Mouse (Mus musculus): ENCODE measurements around the gene Lpar5. TPM values are rescaled to one million over a fixed set of nuclear protein-coding genes. Genes with fewer than 3 reads are reported as not detected.
A peak's percentile ranks its signal among the peaks of the same experiment; 100 is the strongest.

Lpar5 gene
- polyA plus RNA-seq, 1 experiment: not detected

DNA sequence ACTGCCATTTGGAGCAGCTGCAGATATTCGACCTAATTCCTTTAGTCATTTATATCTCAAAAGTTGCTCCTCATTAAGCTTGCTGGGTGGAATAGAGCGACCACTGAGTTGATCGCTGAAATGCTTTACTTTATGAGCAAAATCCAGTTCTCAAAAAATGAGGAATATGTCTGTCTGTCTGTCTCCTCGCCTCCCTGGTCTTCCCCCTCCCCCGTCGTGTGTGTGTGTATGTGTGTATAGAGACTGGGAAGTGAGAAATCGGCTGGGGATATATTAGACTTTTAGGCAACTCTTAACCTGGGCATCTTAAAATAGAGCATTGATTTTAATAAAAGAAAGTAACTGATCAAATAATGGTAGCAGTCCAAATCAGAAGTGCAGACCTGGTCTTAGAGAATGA, 27.5 kb upstream of the Lpar5 start:
- Histone ChIP-seq H3K79me3 (ENCODE audit: low read depth) (peaks cover 7% of the 10 kb centered on the region), H3K36me3 (ENCODE audit: control insufficient read depth, insufficient read depth) (peaks cover 39% of the 10 kb centered on the region), H3K27me3 (ENCODE audit: control insufficient read depth, insufficient read depth, insufficient read length) (no peaks in the 10 kb centered on the region), H3K4me3 (ENCODE audit: insufficient read depth, poor library complexity, severe bottlenecking) (peak overlapping the region; percentile 48), H3K79me2 (ENCODE audit: control insufficient read depth, insufficient read depth) (peaks cover 14% of the 10 kb centered on the region), H3ac (ENCODE audit: control insufficient read depth, insufficient read length, low read depth) (peak overlapping the region; percentile 70)
- no peak for TF ChIP-seq FOSL1 (IDR thresholded peaks at IDR 0.05; ENCODE audit: insufficient read depth, low read length, poor library complexity, severe bottlenecking)
- no peak for TF ChIP-seq CTCF (IDR thresholded peaks at IDR 0.05; ENCODE audit: control insufficient read depth, insufficient read depth, insufficient read length)
- TF ChIP-seq CEBPB (IDR thresholded peaks at IDR 0.05; ENCODE audit: low read depth): no peak
- TF ChIP-seq MYOG (IDR thresholded peaks at IDR 0.05; ENCODE audit: control insufficient read depth, extremely low read depth, insufficient read length): no peak
- TF ChIP-seq MAX (IDR thresholded peaks at IDR 0.05): no peak
- no peak for TF ChIP-seq MYOD1 (IDR thresholded peaks at IDR 0.05; ENCODE audit: control insufficient read depth, insufficient read length, low read depth)

DNA sequence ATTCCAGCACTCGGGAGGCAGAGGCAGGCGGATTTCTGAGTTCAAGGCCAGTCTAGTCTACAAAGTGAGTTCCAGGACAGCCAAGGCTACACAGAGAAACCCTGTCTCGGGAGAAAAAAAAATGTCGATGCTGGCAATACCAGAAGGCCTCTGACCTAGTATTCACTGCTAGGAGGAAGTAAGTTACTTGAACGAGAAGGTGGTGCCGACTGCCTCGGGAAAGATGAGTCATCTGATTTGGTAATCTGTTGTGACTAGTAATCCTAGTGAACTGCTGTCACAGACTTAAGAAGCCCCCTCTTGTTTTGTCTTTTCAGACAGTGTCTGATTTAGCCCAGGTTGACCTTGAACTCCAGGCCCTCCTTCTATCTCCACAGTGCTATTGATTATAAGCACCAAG, 26.7 kb upstream of the Lpar5 start:
- peaks cover 14% of the 10 kb centered on the region for H3K79me2 ChIP-seq (ENCODE audit: control insufficient read depth, insufficient read depth)
- no peaks in the 10 kb centered on the region for H3K27me3 ChIP-seq (ENCODE audit: control insufficient read depth, insufficient read depth, insufficient read length)
- peaks cover 7% of the 10 kb centered on the region for H3K79me3 ChIP-seq (ENCODE audit: low read depth)
- TF ChIP-seq MAX (IDR thresholded peaks at IDR 0.05) (no peak), MYOD1 (IDR thresholded peaks at IDR 0.05; ENCODE audit: control insufficient read depth, insufficient read length, low read depth) (no peak), MYOG (IDR thresholded peaks at IDR 0.05; ENCODE audit: control insufficient read depth, extremely low read depth, insufficient read length) (no peak), CTCF (IDR thresholded peaks at IDR 0.05; ENCODE audit: control insufficient read depth, insufficient read depth, insufficient read length) (no peak), FOSL1 (IDR thresholded peaks at IDR 0.05; ENCODE audit: insufficient read depth, low read length, poor library complexity, severe bottlenecking) (no peak), CEBPB (IDR thresholded peaks at IDR 0.05; ENCODE audit: low read depth) (no peak), USF1 (IDR thresholded peaks at IDR 0.05; ENCODE audit: low read depth) (no peak)
- no peak overlapping the region for H3ac ChIP-seq (ENCODE audit: control insufficient read depth, insufficient read length, low read depth)
- H3K4me3 ChIP-seq (ENCODE audit: insufficient read depth, poor library complexity, severe bottlenecking): no peak overlapping the region
- peaks cover 36% of the 10 kb centered on the region for H3K36me3 ChIP-seq (ENCODE audit: control insufficient read depth, insufficient read depth)

DNA sequence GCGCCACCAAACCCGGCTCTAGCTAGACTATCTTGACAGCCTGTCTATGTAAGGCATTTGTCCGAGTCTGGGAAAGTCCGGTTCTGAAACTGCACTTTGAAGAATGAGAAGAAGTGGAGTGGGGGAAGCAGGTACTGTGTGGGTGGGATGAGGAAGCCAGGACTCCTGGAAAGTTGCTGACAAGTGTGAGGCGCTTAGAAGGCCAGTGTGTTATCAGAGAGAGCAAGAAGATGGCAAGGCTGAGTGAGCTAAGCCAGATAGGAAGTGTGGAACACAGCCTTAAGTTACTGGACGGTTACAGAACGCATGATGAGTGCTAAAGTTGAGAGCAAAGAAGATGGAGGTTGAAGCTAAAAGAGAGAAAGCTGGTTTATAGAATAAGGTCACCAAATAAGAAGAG, 25.6 kb upstream of the Lpar5 start:
- Histone ChIP-seq H3ac (ENCODE audit: control insufficient read depth, insufficient read length, low read depth) (no peak overlapping the region), H3K36me3 (ENCODE audit: control insufficient read depth, insufficient read depth) (peaks cover 40% of the 10 kb centered on the region)
- no peak for TF ChIP-seq USF1 (IDR thresholded peaks at IDR 0.05; ENCODE audit: low read depth)
- no peak for TF ChIP-seq CEBPB (IDR thresholded peaks at IDR 0.05; ENCODE audit: low read depth)
- no peak for TF ChIP-seq FOSL1 (IDR thresholded peaks at IDR 0.05; ENCODE audit: insufficient read depth, low read length, poor library complexity, severe bottlenecking)
- no peak for TF ChIP-seq MYOG (IDR thresholded peaks at IDR 0.05; ENCODE audit: control insufficient read depth, extremely low read depth, insufficient read length)
- TF ChIP-seq MYOD1 (IDR thresholded peaks at IDR 0.05; ENCODE audit: control insufficient read depth, insufficient read length, low read depth): no peak
- TF ChIP-seq CTCF (IDR thresholded peaks at IDR 0.05; ENCODE audit: control insufficient read depth, insufficient read depth, insufficient read length): no peak
- no peak for TF ChIP-seq MAX (IDR thresholded peaks at IDR 0.05)

DNA sequence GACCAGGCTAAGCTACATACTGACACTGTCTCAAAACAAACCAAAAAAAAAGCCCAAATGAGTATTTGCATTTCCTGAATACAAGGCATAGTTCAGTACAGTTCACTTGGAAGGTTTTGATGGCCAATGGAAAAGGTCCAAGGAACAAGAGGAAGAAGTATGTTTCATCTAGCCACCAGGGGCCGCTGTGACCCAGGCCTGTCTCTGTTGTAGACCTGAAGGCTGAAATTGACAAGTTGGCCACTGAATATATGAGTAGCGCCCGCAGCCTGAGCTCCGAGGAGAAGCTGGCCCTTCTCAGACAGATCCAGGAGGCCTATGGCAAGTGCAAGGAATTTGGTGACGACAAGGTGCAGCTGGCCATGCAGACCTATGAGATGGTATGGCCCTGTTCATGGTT, 21.0 kb upstream of the Lpar5 start:
- Histone ChIP-seq H3K4me3 (ENCODE audit: insufficient read depth, poor library complexity, severe bottlenecking) (no peak overlapping the region), H3K27me3 (ENCODE audit: control insufficient read depth, insufficient read depth, insufficient read length) (no peaks in the 10 kb centered on the region), H3K79me2 (ENCODE audit: control insufficient read depth, insufficient read depth) (no peaks in the 10 kb centered on the region), H3K36me3 (ENCODE audit: control insufficient read depth, insufficient read depth) (peaks cover 45% of the 10 kb centered on the region), H3ac (ENCODE audit: control insufficient read depth, insufficient read length, low read depth) (no peak overlapping the region), H3K79me3 (ENCODE audit: low read depth) (no peaks in the 10 kb centered on the region)
- TF ChIP-seq MYOD1 (IDR thresholded peaks at IDR 0.05; ENCODE audit: control insufficient read depth, insufficient read length, low read depth) (no peak), CTCF (IDR thresholded peaks at IDR 0.05; ENCODE audit: control insufficient read depth, insufficient read depth, insufficient read length) (peak; percentile 36)

More for the DNA sequence above, 25.6 kb upstream of the Lpar5 start:
- H3K79me3 ChIP-seq (ENCODE audit: low read depth): peaks cover 7% of the 10 kb centered on the region
- H3K27me3 ChIP-seq (ENCODE audit: control insufficient read depth, insufficient read depth, insufficient read length): no peaks in the 10 kb centered on the region
- H3K79me2 ChIP-seq (ENCODE audit: control insufficient read depth, insufficient read depth): peaks cover 14% of the 10 kb centered on the region
- no peak overlapping the region for H3K4me3 ChIP-seq (ENCODE audit: insufficient read depth, poor library complexity, severe bottlenecking)

DNA sequence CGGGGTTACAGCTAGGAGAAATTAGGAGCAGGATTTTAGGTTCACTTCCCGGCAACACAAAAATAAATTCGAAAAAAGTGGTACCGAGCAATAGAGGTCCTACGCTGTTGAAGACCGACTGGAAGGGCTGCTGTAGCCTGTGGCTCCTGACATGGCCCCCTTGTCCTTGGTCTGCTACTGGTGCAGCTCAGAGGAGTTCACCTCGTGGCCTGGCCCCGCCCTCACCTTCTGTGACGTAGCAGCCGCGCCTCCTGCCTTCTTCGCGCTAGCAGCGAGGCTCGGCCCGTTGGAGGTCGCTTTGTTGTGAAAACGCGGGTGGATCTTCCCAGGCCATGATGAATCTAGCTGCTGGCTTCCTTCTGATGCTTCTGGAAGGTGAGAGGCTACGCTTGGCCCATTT, 18.0 kb upstream of the Lpar5 start, which contains the start of gene Acrbp:
Gene Acrbp (plus strand): TSS at position 12 of the 400 bp plus-strand sequence.
- Histone ChIP-seq H3K79me3 (ENCODE audit: low read depth) (no peaks in the 10 kb centered on the region), H3ac (ENCODE audit: control insufficient read depth, insufficient read length, low read depth) (no peak within 1 kb of the TSS), H3K4me3 (ENCODE audit: insufficient read depth, poor library complexity, severe bottlenecking) (no peak within 1 kb of the TSS), H3K27me3 (ENCODE audit: control insufficient read depth, insufficient read depth, insufficient read length) (no peaks in the 10 kb centered on the region), H3K36me3 (ENCODE audit: control insufficient read depth, insufficient read depth) (peaks cover 42% of the 10 kb centered on the region), H3K79me2 (ENCODE audit: control insufficient read depth, insufficient read depth) (no peaks in the 10 kb centered on the region)
- TF ChIP-seq MAX (IDR thresholded peaks at IDR 0.05): no peak
- no peak for TF ChIP-seq CTCF (IDR thresholded peaks at IDR 0.05; ENCODE audit: control insufficient read depth, insufficient read depth, insufficient read length)
- no peak for TF ChIP-seq CEBPB (IDR thresholded peaks at IDR 0.05; ENCODE audit: low read depth)
- no peak for TF ChIP-seq USF1 (IDR thresholded peaks at IDR 0.05; ENCODE audit: low read depth)
- no peak for TF ChIP-seq FOSL1 (IDR thresholded peaks at IDR 0.05; ENCODE audit: insufficient read depth, low read length, poor library complexity, severe bottlenecking)
- TF ChIP-seq MYOG (IDR thresholded peaks at IDR 0.05; ENCODE audit: control insufficient read depth, extremely low read depth, insufficient read length): no peak
- TF ChIP-seq MYOD1 (IDR thresholded peaks at IDR 0.05; ENCODE audit: control insufficient read depth, insufficient read length, low read depth): no peak

DNA sequence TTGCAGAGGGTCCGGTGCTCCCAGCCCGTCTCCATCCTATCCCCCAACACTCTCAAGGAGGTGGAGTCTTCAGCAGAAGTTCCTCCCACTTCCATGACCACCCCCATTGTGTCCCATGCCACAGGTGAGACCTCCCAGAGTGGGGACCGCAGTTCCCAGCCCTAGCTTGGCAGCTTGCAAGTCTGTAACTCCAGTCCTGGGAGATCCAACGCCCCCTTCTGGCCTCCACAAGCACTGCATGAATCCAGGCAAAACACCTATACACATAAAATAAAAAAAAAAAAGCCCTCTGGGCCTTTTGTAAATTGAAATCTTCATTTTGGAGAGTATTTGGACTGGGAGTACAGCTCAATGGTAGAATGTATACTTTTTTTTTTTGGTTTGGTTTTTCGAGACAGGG, 16.5 kb upstream of the Lpar5 start:
- no peak overlapping the region for H3ac ChIP-seq (ENCODE audit: control insufficient read depth, insufficient read length, low read depth)
- H3K4me3 ChIP-seq (ENCODE audit: insufficient read depth, poor library complexity, severe bottlenecking): no peak overlapping the region
- H3K27me3 ChIP-seq (ENCODE audit: control insufficient read depth, insufficient read depth, insufficient read length): no peaks in the 10 kb centered on the region
- TF ChIP-seq MYOD1 (IDR thresholded peaks at IDR 0.05; ENCODE audit: control insufficient read depth, insufficient read length, low read depth): no peak
- no peak for TF ChIP-seq CTCF (IDR thresholded peaks at IDR 0.05; ENCODE audit: control insufficient read depth, insufficient read depth, insufficient read length)
- no peak for TF ChIP-seq USF1 (IDR thresholded peaks at IDR 0.05; ENCODE audit: low read depth)
- TF ChIP-seq MAX (IDR thresholded peaks at IDR 0.05): no peak
- no peaks in the 10 kb centered on the region for H3K79me3 ChIP-seq (ENCODE audit: low read depth)
- no peaks in the 10 kb centered on the region for H3K79me2 ChIP-seq (ENCODE audit: control insufficient read depth, insufficient read depth)
- peaks cover 29% of the 10 kb centered on the region for H3K36me3 ChIP-seq (ENCODE audit: control insufficient read depth, insufficient read depth)
